Mouse (Mus musculus) spleen, postnatal 14 days (tissue): Measurements from ENCODE around the gene Setd1a.
"Not testable (repeated sequence)": the region's sequence is repeated elsewhere in the genome, so short reads cannot be mapped to it uniquely, and the experiment has no call there.

ENCODE experiments used
- DNase-seq, 2 experiments: peaks; one replicate each; pipeline ENCODE4 v3.0.0; 2021 to 2022; ENCODE audit warnings: low spot score in 2 of 2

Setd1a gene

DNA sequence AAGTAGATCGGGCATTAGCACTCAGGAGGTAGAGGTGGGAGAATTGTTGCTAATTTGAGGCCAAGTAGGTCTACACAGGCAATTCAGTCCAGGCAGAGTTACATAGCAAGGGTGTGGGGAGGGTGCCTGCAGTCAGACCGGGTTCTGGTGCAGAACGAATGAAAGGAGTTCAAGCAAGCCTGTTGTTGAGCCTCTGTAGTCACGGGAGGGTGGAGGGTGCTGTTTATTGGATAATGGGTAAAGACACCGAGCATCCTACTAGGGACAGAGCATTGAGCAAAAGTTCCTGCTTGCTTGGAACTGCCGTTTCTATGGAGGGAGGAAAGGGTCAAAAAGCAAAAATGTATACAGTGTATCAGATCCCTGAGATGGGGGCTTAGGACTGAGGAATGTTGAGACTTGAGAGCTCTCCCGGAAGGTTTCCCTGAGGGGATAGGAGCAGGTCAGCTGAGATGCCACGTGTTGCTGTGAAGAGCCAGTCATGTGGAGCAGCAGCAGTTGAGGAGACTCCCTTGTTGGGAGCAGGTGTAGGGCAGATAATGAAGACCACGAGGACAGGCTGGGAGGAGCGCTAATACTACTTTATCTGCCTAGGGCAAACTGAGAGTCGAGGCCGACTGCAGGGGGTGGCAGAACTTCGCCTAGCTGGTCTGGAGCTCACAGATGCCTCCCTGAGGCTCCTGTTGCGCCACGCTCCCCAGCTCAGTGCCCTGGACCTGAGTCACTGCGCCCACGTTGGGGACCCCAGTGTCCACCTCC lies 9.4 kb upstream of the Setd1a start:
- DNase-seq = peak; percentile 45 to 50

DNA sequence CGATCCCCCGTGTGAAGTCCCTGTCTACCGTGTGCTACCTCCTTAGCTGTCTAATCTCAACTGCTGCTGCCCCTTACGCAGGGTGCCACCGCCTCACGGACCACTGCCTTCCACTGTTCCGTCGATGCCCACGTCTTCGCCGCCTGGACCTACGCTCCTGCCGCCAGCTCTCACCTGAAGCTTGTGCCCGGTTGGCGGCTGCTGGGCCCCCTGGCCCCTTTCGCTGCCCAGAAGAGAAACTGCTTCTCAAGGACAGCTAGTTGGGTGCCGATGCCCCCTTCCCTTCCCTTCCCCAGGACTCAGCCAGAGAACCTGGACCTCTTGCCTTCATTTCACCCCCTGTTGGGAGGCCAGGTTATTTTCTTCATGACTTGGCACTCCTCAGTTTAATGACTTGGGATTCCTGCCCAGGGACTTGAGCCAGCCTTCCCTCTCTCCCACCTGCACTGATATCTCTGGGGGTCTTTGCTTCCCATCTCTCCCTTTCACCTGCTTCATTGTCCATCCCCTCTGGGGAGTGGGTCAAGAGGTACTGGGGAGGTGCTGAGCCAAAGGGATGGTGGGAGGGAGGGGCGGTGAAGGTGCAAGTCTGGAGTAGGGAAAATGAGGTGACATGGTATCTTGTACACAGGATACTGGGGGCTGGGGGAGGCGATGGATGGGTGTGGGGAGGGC lies 8.7 kb upstream of the Setd1a start:
- no peak for DNase-seq

DNA sequence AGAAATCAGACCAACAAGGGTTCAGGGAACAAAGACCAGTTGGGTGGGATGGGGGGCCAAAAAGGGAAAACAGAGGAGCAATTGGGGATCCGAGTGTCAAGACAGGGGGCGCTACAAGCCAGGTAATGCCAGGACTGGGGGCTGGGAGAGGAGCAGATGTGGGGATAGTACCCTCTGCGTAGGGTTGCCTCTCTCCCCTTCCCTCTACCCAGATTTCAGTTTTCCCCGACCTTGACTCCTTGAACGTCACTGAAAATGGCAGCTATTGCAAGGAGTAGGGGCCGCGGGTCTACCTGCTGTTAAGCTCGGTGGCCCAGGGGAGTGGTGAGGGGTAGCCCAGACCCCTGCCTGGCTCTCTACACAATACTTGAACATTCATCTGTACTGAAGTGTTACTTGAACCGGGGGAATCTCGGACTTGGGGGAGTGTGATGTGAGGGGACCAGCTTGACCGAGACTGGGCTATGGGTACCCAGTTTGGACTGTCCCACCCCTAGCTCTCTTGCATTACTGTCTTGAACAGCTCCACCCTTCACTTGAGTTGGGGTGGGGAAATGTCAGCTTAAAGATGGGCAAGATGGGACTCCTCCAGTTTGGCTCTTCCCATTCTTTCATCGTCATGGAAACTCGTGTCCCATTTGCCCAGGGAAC lies 8.0 kb upstream of the Setd1a start:
- DNase-seq = no peak

DNA sequence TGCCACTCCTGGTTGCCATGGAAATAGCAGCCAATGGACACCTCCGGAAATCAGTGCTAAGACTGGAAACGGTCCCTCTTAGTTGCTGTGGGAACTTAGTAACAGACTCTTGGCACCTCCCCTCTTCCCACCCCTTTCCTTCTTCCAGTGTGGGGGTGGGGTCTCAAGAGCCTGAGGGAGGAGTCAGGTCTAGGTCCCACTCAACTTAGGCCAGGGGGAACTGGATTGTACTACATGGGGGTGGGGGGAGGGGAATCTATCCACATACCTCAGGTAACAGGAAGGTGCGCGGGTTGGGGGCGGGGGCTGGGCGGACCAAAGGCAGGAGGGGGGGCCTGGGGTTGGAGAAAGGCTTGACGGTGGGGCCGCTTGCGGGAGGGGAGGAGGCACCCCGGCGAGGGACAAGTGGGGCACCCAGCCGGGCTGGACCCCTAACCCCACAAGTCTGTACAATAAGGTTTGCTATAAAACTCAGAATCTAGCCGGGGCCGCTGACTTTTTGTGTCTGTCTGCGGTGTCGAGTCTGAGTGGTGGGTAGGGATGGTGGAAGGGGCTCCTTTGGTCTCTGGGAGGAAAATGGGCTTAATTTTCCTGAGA lies 7.4 kb upstream of the Setd1a start:
- DNase-seq = peak; percentile 33 to 54

DNA sequence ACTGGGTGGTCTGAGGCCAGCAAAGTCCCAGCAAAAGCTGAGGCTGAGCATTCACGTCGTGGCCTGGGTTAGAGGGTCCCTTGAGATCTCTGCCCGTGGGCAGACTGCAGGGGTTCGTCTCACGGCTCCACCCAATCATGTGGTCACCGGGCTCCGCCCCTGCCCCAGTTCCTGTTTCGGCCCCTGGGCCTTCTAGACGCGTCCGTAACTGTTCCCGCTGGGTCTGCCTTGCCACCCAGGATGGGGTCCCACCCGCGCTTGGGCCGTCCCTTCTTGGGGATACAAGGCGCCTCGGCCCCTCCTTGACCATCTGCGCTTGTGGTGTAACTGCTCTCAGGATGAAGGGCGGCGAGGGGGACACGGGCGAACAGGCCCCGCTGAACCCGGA lies 6.8 kb upstream of the Setd1a start, which contains the start of gene Orai3:
Gene Orai3, plus strand, starts transcription at position 165 of the 388 bp plus-strand sequence.
- peak; percentile 73 to 80 for DNase-seq

DNA sequence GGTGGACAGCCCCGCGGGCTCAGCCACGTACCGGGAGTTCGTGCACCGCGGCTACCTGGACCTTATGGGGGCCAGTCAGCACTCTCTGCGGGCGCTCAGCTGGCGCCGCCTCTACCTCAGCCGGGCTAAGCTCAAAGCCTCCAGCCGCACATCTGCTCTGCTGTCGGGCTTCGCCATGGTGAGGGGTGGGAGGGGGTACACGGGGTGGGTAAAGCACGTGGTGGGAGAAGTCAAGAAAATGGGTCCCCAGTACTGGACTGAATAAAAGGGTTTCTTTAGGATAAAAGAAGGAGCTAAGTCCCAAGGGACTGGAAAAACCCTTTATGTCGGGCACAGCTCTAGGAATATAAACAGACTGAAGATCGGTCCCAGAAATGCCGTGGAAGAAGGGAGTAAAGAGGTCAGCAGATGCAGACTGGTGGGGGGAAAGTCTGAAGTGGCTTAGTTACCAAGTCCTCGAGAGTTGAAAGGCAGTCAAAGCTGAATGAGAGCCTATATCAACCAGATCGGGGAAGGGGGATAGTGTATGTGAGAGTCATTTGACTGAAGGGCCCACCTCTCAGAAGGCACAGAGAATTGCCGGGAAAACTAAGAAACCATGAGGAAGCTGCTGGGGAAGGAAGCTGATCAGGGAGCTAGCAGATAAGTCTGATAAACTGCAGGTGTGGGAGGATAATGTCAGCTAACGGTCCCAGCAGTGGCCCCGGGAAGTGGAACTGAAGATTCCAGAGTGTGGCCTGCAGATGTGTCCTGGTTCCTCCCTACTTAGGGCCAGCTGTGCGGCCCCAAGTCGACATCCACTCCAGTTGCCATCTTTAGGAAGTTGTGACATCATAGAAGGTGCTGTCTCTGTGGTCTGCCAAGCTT lies 6.2 kb upstream of the Setd1a start:
- DNase-seq = no peak

DNA sequence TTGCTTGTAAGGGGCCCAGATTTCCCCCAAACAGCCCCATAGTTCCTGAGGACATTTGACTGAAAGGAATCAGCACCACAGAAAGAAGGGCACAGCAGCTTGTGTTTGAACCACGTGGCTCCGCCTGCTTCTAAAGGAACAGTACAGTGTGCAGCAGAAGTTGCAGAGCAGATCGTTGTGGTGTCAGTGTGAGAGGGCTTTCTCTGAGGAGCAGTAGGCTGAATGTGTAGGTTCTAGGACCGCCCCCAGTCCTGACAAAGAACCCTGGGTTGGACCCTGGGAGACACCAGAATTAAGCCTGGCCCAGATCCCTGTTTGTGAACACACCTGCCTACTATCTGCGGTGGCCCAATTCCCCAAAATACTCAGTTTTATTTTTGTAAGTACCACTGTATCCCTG lies 5.2 kb upstream of the Setd1a start:
- no peak for DNase-seq

DNA sequence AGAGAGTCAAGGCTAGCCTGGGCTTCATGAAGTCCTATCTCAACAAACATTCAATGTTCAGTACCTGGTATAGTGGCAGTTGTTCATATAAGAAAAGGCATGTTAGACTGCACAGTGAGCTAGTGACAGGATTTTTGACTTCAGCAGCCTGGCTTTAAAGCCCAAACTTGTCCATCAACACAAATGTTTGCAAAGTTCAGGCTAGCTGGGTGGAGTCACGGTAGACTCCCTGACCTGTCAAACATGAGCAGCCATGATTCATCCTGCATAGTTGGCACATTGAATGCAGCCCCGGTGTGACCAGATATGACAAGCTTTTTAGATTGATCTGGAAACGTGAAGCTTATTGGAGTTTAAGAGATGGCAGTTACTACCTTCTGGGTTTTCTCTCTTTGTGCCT lies 4.4 kb upstream of the Setd1a start:
- no peak for DNase-seq

DNA sequence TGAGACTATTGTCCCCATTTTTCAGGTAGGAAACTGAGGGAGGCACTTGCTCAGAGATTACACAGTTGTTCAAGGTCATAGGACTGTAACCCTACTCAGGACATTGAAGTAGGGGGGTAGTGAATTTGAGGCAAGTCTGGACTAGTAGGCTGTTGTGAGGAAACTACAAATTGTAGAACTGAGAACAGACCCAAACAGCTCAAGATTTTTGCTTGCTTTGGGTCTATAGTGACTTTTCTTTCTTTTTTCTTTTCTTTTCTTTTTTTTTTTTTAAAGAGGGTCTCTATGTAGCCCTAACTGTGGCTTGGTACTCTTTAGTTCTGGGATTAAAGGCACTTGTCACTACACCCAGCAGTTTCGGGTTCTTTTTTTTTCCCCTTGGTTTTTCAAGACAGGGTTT lies 3.9 kb upstream of the Setd1a start:
- DNase-seq = no peak

DNA sequence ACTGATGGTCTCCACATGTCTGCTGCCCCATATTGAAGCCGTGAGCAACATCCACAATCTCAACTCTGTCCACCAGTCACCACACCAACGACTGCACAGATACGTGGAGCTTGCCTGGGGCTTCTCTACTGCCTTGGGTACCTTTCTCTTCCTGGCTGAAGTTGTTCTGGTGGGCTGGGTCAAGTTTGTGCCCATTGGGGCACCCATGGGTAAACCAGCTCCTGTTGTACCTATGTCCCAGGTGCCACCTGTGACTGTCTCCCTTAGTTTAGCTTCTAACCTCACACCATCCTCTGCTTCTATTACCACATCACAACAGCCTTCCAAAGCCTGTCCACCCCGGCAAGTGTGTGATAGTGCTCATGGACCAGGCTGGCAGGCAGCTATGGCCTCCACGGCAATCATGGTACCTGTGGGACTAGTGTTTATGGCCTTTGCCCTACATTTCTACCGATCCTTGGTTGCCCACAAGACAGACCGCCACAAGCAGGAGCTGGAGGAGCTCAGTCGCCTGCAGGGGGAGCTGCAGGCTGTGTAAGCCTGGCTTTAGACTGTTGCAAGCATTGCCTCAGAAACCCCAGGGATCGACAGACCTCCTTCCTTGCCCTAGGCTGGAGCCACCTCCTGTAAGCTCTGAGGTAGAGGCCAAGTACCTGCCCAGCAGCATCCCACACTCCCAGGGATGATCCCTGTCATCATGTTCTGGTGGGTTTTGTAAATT lies 2.6 kb upstream of the Setd1a start:
- peak; percentile 49 to 67 for DNase-seq

DNA sequence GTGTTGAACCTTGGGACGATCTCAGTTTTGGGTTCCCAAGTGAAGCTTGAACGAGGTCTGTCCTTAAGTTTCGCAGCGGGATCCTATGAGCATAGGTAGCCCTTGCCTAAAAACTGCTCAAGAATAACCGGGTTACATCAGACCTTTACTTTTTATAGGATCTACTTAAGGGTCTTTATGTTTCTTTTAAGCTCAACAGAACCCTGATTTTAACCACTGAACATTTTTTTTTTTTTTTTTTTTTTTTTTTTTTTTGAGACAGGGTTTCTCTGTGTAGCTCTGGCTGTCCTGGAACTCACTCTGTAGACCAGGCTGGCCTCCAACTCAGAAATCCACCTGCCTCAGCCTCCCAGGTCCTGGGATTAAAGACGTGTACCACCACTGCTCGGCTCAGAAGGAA lies 633 bp upstream of the Setd1a start:
- DNase-seq = not testable (repeated sequence)

DNA sequence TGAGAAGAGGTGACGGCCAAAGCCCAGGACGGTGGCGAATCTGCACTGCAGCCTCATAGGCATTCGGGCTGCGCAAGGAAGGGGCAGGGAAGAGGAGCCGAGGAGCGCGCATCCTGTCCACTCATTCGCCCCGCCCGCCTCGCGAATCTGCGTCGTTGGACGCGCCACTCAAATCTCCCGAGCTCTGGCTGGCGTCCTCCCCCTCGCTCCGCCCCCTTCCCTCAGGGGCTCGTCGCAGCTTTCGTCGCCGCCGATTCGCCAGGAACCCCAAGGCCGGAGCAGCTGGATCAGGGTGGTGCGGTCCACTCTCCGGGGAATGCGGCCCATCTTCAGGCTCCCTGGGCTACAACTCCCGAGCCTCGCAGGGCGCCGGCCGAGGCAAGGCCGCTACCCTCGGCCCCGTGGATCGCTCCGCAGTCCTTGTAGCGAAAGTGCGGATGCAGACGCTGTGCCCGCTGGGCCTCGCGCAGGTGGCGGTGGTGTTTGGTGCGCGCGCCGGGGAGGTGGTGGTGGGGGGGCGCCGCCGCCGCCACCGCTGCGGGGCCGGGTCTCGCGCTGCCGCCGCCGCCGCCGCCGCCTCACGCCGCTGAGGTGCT lies 506 bp downstream of the Setd1a start:
- peak; percentile 92 to 94 for DNase-seq

DNA sequence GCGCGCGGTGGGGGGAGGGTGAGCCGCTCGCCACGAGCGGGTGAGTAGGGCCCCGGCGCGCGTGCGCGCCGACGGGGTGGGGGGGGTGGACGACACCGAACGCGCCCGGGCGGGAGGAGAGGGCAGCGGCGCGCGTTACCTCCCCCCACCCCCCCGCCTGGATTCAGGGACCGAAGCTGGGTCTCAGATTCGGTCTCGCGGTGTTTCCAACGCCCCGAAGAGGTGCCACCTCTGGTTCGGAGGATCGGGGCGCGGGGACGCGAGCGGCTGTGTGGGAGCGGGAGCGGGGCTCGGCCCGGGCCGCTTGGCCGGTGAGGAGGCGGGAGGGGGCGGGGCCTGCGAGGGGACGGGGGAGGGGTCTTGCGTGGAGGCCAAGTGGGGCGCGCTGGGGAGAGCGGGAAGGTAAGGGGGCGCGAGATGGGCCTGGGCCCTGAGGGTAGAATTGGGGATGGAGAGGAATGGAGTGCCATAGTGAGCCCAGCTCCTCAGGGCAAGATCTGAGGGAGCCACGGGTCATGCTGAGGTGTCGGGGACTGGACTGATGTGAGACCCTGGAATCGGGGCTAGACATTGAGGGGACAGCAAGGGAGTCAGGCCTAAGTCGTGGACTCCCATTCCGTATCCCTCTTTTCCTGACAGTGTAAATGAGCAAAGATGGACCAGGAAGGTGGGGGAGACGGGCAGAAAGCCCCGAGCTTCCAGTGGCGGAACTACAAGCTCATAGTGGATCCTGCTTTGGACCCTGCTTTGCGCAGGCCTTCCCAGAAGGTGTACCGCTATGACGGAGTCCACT lies 1.2 kb downstream of the Setd1a start:
- peak in 1 of 2 experiments; percentile 46 for DNase-seq

DNA sequence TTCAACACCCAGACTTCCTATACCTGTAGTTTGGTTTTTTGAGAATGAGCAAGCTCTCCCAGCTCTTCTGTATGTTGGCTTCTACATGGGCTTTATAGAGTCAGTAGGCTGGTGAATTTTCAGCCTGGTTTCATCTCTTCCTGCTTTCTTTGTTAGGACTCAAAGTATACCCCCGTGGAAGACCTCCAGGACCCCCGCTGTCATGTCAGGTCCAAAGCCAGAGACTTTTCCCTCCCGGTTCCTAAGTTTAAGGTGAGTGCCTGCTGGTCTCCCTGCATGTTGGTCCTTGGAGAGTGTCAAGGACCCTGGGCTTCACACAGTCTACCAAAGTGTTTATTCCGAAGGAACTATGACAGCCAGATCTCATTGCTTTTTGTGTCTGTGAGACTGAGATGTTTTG lies 1.9 kb downstream of the Setd1a start:
- no peak for DNase-seq

DNA sequence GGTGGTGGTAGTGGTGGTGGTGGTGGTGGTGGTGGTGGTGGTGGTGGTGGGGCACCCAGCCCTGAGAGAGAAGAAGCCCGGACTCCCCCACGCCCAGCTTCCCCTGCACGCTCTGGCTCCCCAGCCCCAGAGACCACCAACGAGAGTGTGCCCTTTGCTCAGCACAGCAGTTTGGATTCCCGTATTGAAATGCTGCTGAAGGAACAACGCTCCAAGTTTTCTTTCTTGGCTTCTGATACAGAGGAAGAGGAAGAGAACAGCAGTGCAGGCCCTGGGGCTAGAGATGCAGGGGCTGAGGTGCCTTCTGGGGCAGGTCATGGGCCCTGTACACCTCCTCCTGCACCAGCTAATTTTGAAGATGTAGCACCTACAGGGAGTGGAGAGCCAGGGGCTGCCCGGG lies 8.8 kb downstream of the Setd1a start, which contains the start of gene Gm49388:
Gene Gm49388, plus strand, starts transcription at position 301 of the 400 bp plus-strand sequence.
- no peak for DNase-seq

DNA sequence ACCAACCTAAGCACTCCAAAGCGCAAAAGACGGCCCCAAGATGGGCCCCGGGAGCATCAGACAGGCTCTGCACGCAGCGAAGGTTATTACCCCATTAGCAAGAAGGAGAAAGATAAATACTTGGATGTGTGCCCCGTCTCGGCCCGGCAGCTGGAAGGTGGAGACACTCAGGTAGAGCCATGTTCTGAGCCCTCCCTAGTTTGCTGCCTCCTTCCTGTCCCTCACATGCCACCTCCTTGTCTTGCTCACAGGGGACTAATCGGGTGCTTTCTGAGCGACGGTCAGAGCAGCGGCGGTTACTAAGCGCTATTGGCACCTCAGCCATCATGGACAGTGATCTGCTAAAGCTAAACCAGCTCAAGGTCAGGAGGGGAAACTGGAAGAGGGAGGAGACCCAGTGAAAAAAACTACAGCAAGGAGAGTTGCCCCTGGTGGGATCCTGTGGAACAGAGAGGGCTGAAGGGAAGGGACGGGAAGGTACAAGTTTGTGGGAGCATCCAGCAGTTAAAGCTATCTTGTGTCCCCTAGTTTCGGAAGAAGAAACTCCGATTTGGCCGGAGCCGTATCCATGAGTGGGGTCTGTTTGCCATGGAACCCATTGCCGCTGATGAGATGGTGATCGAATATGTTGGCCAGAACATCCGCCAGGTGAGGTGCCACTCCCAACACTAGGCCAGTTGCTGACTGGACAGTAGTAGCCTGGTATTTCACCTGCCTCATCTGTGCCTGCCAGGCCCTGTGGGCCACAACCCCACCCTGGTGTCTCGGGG lies 20.8 kb downstream of the Setd1a start:
- DNase-seq = no peak

DNA sequence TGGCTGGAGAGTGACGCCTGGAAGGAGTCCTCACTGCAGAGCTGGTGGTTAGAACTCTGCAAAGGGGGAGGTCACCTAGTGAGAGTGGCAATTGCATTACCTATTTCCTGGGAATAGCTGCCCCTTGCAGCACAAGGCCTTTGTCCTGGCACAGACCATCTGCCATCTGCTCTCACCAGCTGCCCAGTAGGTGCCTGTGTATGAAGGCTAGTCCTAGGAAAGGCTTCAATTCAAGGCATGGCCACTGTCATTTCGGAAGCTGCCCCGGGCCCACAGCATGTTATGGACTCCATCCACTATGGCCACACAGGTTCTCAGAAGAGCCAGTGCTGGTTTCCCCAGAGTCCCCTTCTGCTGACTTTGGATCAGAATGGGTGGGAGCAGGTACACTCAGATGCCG lies 22.1 kb downstream of the Setd1a start:
- DNase-seq = no peak

DNA sequence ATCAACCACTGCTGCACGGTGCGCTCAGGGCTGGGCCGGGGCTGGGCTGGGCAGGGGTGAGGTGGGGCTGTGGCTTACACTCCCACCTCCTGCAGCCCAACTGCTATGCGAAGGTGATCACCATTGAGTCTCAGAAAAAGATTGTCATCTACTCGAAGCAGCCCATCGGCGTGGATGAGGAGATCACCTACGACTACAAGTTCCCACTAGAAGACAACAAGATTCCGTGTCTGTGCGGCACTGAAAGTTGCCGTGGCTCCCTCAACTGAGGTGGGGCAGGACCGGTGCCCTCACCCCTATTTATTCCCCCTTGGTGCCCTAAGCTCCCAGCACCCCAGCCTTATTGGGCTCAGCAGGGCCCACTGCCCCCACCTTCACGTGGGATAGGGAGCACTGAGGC lies 22.7 kb downstream of the Setd1a start:
- no peak for DNase-seq

DNA sequence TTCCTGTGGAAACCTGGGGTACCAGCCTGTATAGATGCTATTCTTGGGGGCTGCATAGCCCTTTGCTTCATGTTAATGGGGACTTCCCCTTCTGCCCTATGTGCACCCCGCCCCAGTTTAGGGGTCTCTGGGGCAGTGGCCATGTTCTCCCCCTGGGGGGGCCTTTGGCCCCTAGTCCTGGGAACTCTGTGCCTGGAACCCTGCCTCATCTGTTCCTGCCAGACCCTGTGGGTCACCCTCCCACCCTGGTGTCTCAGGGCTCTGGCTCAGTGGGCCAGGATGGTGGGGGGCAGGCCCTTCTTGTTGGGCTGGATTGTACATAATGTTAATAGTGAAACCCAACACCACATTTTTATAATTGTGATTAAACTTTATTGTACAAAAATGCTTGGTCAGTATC lies 23.3 kb downstream of the Setd1a start:
- DNase-seq = no peak
